Mouse (Mus musculus): ENCODE measurements at regions not wholly inside any gene's neighbourhood (a gene's known extent, or its start where the extent isn't known, plus 50 kb on each side); places are given as distances from the start of the nearest gene placed in this dataset.

GRCm38 (mm10) chr8:76539638-76540037 lies 359.6 kb upstream of the Nr3c2 start:
- no peak for DNase-seq (ENCODE audit: low spot score)

GRCm38 (mm10) chr8:76540611-76541010 lies 358.6 kb upstream of the Nr3c2 start:
- no peak for DNase-seq (ENCODE audit: low spot score)

- DNase-seq (ENCODE audit: low spot score), result no peak
Measured at GRCm38 (mm10) chr8:76551681-76552080, 347.6 kb upstream of the Nr3c2 start.

GRCm38 (mm10) chr8:76601566-76601965 lies 297.7 kb upstream of the Nr3c2 start:
- no peak for DNase-seq (ENCODE audit: low spot score)

- DNase-seq (ENCODE audit: low spot score), result no peak
Measured at GRCm38 (mm10) chr8:76618721-76619120, 280.5 kb upstream of the Nr3c2 start.

GRCm38 (mm10) chr8:76620853-76621252 lies 278.4 kb upstream of the Nr3c2 start:
- no peak for DNase-seq (ENCODE audit: low spot score)

- no peak for DNase-seq (ENCODE audit: low spot score)
Measured at GRCm38 (mm10) chr8:76633086-76633485, 266.2 kb upstream of the Nr3c2 start.

Measured in embryo, embryonic 10.5 days (tissue).